Mouse (Mus musculus): ENCODE measurements around the gene Smarcc2.

DNA sequence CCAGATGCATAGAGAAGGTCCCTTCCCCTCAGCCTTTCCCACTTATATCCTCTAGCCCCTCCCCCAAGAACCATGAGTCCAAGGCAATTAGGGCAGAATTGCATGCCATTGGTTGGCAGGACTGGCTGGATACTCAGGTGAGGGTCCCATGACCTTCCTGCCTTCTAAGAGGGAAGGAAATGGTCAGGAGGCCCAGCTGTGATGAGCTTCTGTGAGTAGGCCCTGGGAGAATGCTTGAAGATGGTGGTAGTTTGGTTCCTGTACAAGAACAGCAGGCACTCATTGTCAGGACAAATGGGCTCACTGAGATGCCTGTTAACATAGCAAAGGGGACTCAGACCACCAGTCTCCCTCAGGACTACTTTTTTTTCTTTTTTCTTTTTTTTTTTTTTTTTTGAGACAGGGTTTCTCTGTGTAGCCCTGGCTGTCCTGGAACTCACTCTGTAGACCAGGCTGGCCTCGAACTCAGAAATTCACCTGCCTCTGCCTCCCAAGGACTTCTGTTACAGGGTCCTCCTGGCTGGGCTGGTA, 79.4 kb downstream of the Smarcc2 start:
- no peak for TF ChIP-seq POLR2A (IDR thresholded peaks at IDR 0.05; ENCODE audit: low read depth, low read length)
- TF ChIP-seq CTCF (conservative IDR thresholded peaks at IDR 0.05; ENCODE audit: insufficient read depth, insufficient read length, low read depth, low read length): no peak

All from kidney, adult 2 months (tissue).